Mouse (Mus musculus) heart, embryonic 10.5 days (tissue): ENCODE measurements at regions not wholly inside any gene's neighbourhood (a gene's known extent, or its start where the extent isn't known, plus 50 kb on each side); places are given as distances from the start of the nearest gene placed in this dataset.

Source experiments
- DNase-seq: peaks from one replicate; pipeline ENCODE4 v3.0.0-alpha.2; 2017; ENCODE audit warnings: low spot score
- H3K27ac ChIP-seq: fragments of 300-500 bp; sonication (generic); 2 replicates; pipeline ENCODE4 v1.5.1; 2016; ENCODE audit warnings: mild to moderate bottlenecking
- H3K27me3 ChIP-seq: fragments of 300-500 bp; sonication (generic); 2 replicates; pipeline ENCODE4 v1.6.1; 2016; ENCODE audit warnings: mild to moderate bottlenecking; ENCODE audit not compliant: poor library complexity, insufficient read depth, severe bottlenecking
- H3K36me3 ChIP-seq: fragments of 300-500 bp; sonication (generic); 2 replicates; pipeline ENCODE4 v1.6.1; 2016; ENCODE audit warnings: mild to moderate bottlenecking, moderate library complexity
- H3K4me1 ChIP-seq: fragments of 300-500 bp; sonication (generic); 2 replicates; pipeline ENCODE4 v1.6.1; 2016; ENCODE audit warnings: mild to moderate bottlenecking
- H3K4me3 ChIP-seq: fragments of 300-500 bp; sonication (generic); 2 replicates; pipeline ENCODE4 v1.5.1; 2016; ENCODE audit warnings: mild to moderate bottlenecking, moderate library complexity
- H3K9me3 ChIP-seq: fragments of 300-500 bp; sonication (generic); 2 replicates; pipeline ENCODE4 v1.6.1; 2016; ENCODE audit warnings: mild to moderate bottlenecking, moderate library complexity
- WGBS: fragments of 180-500 bp; shearing (Covaris S2); methylation state at CpG from one replicate; pipeline ENCODE4 v1.1.7; 2016; 5-methylcytosine and 5-hydroxymethylcytosine counted together

DNA sequence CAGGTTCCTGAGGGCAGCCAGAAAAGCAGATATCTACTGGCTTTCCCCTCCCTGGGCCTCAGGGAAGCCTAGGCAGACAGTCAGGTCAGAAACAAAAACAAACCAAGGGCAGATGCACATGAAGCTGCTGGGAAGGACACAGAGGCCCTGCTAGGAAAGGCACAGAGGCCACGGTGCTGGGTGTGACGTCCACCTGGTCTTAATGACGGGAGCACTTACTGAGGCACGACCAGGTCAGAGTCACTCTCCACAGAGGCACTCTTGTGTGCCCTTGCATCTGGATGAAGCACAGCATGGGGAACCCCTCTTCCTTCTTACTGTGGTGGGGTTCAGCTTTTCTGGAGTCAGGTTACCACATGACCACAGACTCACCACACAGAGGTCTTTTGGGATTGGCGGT is 251.6 kb upstream of the Zmiz1 start:
- Histone ChIP-seq H3K9me3 (no peaks in the 10 kb centered on the region), H3K27me3 (no peaks in the 10 kb centered on the region), H3K4me1 (peaks cover 35% of the 10 kb centered on the region), H3K36me3 (no peaks in the 10 kb centered on the region), H3K27ac (peak overlapping the region; percentile 76), H3K4me3 (no peak overlapping the region)
- DNase-seq = no peak
- 58% methylated on average over 5 of the region's 5 CpGs for WGBS

DNA sequence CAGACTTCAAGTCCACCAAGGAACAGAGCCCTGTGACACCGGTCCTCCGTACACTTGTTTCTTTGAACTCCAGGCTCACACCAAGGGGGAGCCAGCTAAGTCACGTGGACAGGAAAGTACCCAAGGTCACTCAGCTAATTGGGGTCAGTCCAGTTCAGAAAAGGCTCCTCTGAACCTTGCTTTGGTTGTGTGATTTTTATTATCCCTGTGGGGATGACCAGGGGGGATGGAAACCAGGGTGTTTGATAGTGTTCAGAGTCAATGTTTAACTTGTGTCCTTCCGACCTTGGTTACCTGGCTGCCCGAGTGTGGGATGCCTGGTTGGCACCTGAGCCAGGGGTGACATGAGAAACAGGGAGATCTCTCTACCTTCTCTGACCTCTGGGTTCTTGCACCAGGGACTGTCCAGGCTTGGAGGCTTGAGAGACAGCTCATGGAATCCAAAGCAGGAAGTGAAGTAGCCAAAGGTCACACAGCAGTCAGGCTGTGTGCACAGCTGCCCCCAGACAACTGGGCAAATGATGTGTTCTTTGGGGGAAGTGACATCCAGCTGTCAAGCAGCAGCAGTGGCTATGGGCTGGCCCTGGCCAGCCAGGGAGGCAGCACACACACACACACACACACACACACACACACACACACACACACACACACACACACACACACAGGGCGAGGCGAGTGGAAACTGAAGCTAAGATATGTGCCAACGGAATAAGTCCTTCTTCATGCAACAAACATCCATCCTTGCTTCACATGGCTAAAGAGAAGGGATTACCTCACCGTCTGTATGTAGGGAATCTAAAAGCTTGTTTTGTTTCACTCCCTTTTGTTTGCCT is 250.5 kb upstream of the Zmiz1 start:
- peak overlapping the region; percentile 76 for H3K27ac ChIP-seq
- H3K27me3 ChIP-seq = no peaks in the 10 kb centered on the region
- no peak overlapping the region for H3K4me3 ChIP-seq
- no peaks in the 10 kb centered on the region for H3K36me3 ChIP-seq
- no peaks in the 10 kb centered on the region for H3K9me3 ChIP-seq
- no peak for DNase-seq
- peaks cover 35% of the 10 kb centered on the region for H3K4me1 ChIP-seq
- WGBS = 67% methylated on average over 9 of the region's 9 CpGs

DNA sequence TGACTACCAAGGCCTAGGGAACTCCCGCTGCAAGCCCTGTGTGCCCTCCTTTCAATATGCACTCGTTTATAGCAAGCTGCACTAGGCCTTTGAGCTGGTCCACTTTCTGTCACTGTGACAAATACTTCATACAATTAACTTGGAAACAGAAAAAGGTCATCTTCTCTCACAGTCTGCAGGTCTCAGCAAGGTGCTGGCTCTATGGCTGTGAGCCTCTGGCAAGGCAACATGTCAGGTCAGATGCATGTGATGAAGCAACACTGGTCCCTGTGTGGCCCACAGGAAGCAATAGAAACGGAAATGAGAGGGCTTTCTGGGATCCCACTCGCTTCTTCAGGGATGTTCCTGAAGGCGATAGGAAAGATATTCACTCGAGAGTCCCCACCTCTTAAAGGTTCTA is 245.9 kb upstream of the Zmiz1 start:
- Histone ChIP-seq H3K36me3 (no peaks in the 10 kb centered on the region), H3K4me1 (peaks cover 14% of the 10 kb centered on the region), H3K4me3 (no peak overlapping the region), H3K27me3 (no peaks in the 10 kb centered on the region), H3K9me3 (no peaks in the 10 kb centered on the region), H3K27ac (no peak overlapping the region)
- no peak for DNase-seq
- 63% methylated on average over 6 of the region's 6 CpGs for WGBS

DNA sequence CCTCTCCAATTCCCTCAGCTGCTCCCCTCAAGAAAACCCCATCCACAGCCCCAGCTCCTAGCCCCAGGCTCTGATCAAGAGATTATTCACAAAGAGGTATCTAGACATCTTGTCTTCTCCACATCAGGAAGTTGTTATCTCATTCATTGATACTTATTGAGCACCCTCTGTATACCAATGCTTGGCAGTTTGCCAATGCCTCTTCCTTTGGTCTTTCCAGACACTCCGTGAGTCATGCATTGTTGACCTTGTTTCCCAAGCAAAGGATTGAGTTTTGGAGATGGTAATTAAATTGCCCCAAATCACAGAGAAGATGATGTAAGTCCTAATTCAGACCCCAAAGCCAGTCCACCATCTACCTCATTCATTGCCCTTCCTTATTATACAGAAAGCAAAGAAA is 235.9 kb upstream of the Zmiz1 start:
- Histone ChIP-seq H3K4me1 (peaks cover 48% of the 10 kb centered on the region), H3K4me3 (no peak overlapping the region), H3K27me3 (no peaks in the 10 kb centered on the region; the same call in 1 of the 2 replicates), H3K36me3 (no peaks in the 10 kb centered on the region), H3K27ac (no peak overlapping the region), H3K9me3 (no peaks in the 10 kb centered on the region)
- DNase-seq = no peak
- 75% methylated on average over 1 of the region's 1 CpGs for WGBS

DNA sequence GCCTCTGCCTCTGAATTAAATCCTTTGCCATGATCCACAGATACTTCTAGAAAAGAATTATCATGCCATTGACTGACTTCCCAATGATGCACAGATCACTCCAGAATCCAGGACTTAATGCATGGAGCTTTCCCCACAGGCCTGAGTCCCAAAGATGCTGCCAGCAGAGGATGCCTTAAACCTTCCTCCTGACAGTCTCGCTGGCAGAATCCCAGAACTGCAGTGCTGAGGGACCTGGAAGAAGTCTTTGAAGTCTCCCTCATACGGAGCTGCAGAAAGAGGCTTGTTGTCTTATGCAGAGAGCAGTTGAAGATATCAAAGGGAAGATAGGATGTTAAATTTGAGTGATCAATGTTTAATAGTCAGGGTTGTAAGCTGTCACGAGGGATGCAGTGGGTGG is 233.8 kb upstream of the Zmiz1 start:
- no peaks in the 10 kb centered on the region; the same call in 1 of the 2 replicates for H3K27me3 ChIP-seq
- DNase-seq = no peak
- peak overlapping the region; percentile 88; the same call in 1 of the 2 replicates for H3K27ac ChIP-seq
- H3K36me3 ChIP-seq = no peaks in the 10 kb centered on the region
- no peaks in the 10 kb centered on the region for H3K9me3 ChIP-seq
- no peak overlapping the region for H3K4me3 ChIP-seq
- 54% methylated on average over 3 of the region's 3 CpGs for WGBS
- H3K4me1 ChIP-seq = peaks cover 54% of the 10 kb centered on the region

DNA sequence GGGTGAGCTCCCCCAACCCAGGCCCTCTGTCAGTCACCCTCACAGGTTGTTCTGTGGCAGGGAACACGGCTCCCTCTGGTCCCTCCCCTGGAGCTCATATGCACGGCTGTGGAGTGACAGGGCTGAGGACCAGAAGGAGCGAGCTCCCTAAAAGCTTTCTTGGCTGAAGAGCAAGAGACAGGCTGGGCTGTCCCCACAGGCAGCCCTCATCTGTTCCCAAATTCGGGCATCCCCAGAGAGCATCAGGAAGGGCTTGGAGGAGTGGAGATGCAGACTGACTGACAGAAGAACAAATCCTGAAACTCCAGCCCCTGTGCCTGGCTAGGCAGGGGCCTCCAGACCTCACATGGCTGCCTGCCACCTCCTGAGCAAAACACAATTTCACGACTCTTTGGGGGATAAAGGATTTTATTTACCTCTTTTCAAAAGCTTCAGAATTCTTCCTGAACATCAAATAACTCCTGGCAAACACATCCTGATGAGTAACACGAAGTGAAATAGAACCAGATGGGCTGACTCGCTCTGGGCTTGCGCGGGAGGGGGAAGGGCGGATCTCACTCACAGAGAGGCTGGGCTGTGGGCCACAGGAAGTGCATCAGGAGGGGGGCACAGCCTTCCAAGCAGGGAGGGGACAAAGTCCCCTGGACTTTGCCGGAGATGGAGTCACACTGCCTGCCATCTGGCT is 232.7 kb upstream of the Zmiz1 start:
- Histone ChIP-seq H3K27me3 (no peaks in the 10 kb centered on the region; the same call in 1 of the 2 replicates), H3K4me1 (peaks cover 61% of the 10 kb centered on the region), H3K36me3 (no peaks in the 10 kb centered on the region), H3K4me3 (peak overlapping the region; percentile 16; the same call in 1 of the 2 replicates), H3K27ac (peak overlapping the region; percentile 88), H3K9me3 (no peaks in the 10 kb centered on the region)
- peak; percentile 81 for DNase-seq
- WGBS = 10% methylated on average over 11 of the region's 11 CpGs

DNA sequence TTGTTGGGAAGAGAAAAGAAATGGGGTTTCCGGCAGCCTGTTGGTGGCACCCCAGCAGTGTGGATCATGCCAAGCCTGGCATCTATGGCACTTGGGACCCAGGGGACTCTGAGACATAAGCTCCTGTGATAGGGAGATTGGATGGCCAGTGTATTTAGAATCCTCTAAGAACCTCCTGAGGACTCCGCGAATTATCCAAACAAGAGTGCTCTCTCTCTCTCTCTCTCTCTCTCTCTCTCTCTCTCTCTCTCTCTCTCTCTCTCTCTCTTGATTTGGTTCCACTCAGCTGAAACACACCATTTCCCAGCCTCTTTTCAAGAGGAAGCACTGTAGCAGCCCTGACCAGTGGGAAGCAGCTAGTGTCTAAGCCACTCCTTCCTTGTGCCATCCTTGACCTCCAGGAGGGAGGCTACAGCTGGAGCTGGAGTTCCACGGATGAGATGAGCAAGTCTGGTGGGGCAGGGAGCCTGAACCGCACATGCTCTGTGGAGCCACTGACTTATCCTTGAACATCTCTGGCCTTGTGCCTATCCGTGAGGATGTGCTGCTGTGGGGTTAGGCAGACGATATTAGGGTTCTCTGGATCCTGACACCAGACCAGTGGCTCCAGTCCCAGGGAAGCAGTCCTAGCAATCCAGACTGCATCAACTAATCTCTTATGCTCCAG is 232.0 kb upstream of the Zmiz1 start:
- Histone ChIP-seq H3K36me3 (no peaks in the 10 kb centered on the region), H3K4me3 (no peak overlapping the region), H3K4me1 (peaks cover 67% of the 10 kb centered on the region), H3K27ac (peak overlapping the region; percentile 88), H3K9me3 (no peaks in the 10 kb centered on the region), H3K27me3 (no peaks in the 10 kb centered on the region; the same call in 1 of the 2 replicates)
- WGBS = 56% methylated on average over 7 of the region's 7 CpGs
- no peak for DNase-seq

DNA sequence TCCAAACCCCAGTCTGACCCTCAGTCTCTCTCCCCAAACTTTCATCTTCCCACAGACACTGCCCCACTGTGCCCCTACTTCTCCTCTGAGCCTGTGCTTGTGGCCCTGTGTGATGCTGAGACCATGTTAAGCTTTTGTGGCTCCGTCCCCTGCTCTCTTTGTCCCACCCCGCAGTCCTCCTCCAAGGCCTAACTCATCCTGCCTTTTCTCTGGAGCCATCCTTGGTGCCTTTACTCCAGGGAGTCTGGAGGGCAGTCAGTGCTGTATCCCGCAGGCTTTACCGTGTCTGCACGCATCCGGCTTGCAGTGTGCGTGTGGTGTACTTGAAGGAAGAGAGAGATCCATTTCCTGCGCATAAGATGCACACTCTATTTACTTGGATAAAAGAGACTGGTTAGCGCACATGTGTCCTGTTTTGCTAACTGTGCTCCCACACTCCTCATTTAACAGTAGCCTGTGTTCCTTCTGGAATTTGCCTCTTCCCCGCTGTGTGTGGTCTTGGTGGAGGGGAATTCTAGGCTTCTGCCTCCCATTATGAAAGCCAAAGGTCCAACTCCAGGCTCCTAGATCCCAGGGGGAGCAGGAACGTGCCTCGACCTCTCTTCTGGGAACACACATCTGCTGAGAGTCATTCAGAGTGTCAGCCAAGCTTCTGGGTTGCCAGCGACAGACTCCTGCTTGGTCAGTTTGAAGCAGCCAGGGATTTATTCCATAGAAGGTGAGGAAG is 230.5 kb upstream of the Zmiz1 start:
- no peak overlapping the region for H3K4me3 ChIP-seq
- H3K9me3 ChIP-seq = no peaks in the 10 kb centered on the region
- H3K36me3 ChIP-seq = no peaks in the 10 kb centered on the region
- H3K4me1 ChIP-seq = peaks cover 68% of the 10 kb centered on the region
- no peak for DNase-seq
- H3K27me3 ChIP-seq = no peaks in the 10 kb centered on the region; the same call in 1 of the 2 replicates
- 80% methylated on average over 13 of the region's 13 CpGs for WGBS
- peak overlapping the region; percentile 31 for H3K27ac ChIP-seq

DNA sequence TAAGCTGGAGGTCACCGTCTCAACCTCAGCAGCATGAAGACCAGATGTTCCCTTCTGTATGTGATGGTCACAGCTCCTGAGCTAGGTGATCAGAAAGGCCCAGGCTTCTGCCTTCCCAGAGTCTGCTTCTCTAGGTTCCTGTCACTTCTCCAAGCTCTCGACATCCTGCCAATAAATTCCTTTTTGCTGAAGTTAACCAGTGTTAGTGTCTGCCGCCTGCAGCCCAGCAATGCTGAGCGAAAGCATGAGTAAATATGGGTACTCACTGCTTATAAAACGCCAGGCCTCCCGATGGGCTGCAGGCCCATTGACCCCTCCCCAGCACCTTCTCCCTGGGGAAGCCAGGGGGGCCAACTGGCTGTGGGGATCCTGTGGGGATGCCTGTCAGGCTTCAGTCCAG is 229.4 kb upstream of the Zmiz1 start:
- no peaks in the 10 kb centered on the region for H3K36me3 ChIP-seq
- no peak overlapping the region for H3K4me3 ChIP-seq
- DNase-seq = no peak
- WGBS = 51% methylated on average over 6 of the region's 6 CpGs
- H3K27me3 ChIP-seq = no peaks in the 10 kb centered on the region; the same call in 1 of the 2 replicates
- peaks cover 61% of the 10 kb centered on the region for H3K4me1 ChIP-seq
- H3K9me3 ChIP-seq = no peaks in the 10 kb centered on the region
- H3K27ac ChIP-seq = peak overlapping the region; percentile 57; the same call in 1 of the 2 replicates

DNA sequence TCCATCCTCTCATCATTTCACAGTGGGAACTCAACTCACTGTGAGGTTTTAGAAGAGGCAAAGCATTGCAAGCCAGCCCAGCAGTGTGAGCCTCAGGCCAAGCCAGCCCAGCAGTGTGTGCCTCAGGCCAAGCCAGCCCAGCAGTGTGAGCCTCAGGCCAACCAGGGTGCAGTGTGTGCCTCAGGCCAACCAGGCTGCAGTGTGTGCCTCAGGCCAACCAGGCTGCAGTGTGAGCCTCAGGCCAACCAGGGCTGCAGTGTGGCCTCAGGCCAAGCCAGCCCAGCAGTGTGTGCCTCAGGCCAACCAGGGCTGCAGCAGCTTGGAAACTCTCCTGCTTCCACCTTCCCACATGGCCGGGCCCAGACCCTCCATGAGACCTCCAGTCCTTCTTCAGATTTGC is 227.1 kb upstream of the Zmiz1 start:
- Histone ChIP-seq H3K36me3 (no peaks in the 10 kb centered on the region), H3K4me1 (peaks cover 50% of the 10 kb centered on the region), H3K4me3 (no peak overlapping the region), H3K27ac (peak overlapping the region; percentile 66; the same call in 1 of the 2 replicates), H3K27me3 (no peaks in the 10 kb centered on the region), H3K9me3 (no peaks in the 10 kb centered on the region)
- DNase-seq = peak; percentile 92
- 54% methylated on average over 1 of the region's 1 CpGs for whole genome bisulfite sequencing

DNA sequence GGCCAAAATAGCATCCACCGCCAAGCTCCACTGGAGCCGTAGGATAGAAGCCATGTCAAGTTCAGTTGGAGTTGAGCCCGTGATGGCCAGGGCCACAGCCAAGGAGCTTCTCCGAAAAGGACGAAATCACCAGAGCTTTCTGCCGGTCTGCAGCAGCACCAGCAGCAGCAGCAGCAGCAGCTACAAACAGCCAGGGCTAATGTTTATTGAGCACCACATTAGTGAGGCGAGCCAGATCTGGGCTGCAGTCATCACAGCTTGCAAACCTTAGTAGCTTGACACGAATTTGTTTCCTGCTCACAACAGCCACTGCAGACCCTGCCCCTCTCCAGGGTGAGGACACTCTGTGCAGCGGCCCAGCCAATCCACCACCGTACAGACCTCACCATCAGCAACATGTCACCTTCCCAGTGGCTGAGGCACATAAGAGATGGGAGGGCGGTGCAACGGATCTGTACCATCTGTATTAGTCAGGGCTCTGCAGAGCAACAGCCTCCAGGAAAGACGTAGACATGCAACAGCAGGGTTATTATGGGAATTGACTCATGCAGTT is 222.5 kb upstream of the Zmiz1 start:
- Histone ChIP-seq H3K4me1 (peaks cover 27% of the 10 kb centered on the region), H3K4me3 (no peak overlapping the region), H3K27me3 (no peaks in the 10 kb centered on the region), H3K36me3 (no peaks in the 10 kb centered on the region), H3K9me3 (no peaks in the 10 kb centered on the region), H3K27ac (no peak overlapping the region)
- WGBS = 75% methylated on average over 13 of the region's 13 CpGs
- DNase-seq = no peak

DNA sequence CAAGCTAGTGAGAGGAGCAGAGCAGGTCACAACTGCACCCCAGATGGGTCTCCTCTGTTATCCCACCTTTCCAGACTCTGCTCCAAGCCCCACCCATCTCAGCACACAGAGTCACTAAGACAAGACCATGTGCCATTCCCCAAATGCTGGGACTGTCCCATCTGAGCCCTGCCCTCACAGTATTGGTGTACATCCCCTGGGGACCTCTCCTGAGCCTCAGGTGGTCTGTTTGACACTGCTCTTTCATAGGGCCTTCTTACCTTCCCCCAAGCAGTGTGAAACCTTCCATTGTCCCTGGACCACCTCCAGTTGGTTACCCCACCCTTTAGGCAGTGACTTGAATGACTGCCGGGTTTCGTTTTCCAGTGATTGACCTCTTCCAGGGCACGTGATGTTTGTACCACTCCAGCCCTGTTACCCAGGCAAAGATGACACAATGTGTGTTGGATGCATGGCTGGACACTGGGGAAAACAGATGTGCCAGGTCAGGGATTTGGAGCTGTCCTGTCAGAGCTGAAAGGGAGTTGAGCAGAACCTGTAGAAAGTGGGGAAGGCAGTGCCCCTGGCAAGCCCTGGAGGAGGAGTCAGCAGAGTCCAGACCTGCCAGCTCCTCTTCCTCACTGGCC is 219.5 kb upstream of the Zmiz1 start:
- Histone ChIP-seq H3K4me1 (peaks cover 27% of the 10 kb centered on the region), H3K36me3 (no peaks in the 10 kb centered on the region), H3K9me3 (no peaks in the 10 kb centered on the region), H3K4me3 (no peak overlapping the region), H3K27ac (no peak overlapping the region), H3K27me3 (no peaks in the 10 kb centered on the region)
- 71% methylated on average over 3 of the region's 3 CpGs for WGBS
- DNase-seq = no peak
